Mouse (Mus musculus) intestine, embryonic 14.5 days (tissue): ENCODE data around the gene Tenm4. TPM values are rescaled to one million over a fixed set of nuclear protein-coding genes. Genes with fewer than 3 reads are reported as not detected.
A peak's percentile ranks its signal among the peaks of the same experiment; 100 is the strongest.

Experiments used
- ATAC-seq: fragments of 200-750 bp; cut with Nextera tagmentation; replicated peaks from 2 replicates; pipeline ENCODE4 v1.8.0; 2017; ENCODE audit warnings: low read depth, moderate number of reproducible peaks, moderate TSS enrichment, moderate library complexity; ENCODE audit not compliant: low FRiP score, low TSS enrichment
- DNase-seq: peaks from one replicate; pipeline ENCODE4 v3.0.0-alpha.2; 2018; ENCODE audit warnings: low spot score
- H3K27ac ChIP-seq: fragments of 300-500 bp; sonication (generic); 2 replicates; pipeline ENCODE4 v1.5.1; 2014; ENCODE audit warnings: low read depth, mild to moderate bottlenecking, control low read depth
- H3K27me3 ChIP-seq: fragments of 300-500 bp; sonication (generic); replicated peaks from 2 replicates; pipeline ENCODE4 v1.6.1; 2014; ENCODE audit warnings: low read length, control low read depth; ENCODE audit not compliant: control insufficient read depth, insufficient read depth
- H3K36me3 ChIP-seq: fragments of 300-500 bp; sonication (generic); 2 replicates; pipeline ENCODE4 v1.6.1; 2014; ENCODE audit warnings: low read length, control low read depth; ENCODE audit not compliant: control insufficient read depth, insufficient read depth
- H3K4me1 ChIP-seq: fragments of 300-500 bp; sonication (generic); replicated peaks from 2 replicates; pipeline ENCODE4 v1.6.1; 2014; ENCODE audit warnings: low read length, control low read depth, mixed read lengths; ENCODE audit not compliant: control insufficient read depth, insufficient read depth
- H3K4me2 ChIP-seq: fragments of 300-500 bp; sonication (generic); 2 replicates; pipeline ENCODE4 v1.6.1; 2014; ENCODE audit warnings: low read length
- H3K4me3 ChIP-seq: fragments of 300-500 bp; sonication (generic); 2 replicates; pipeline ENCODE4 v1.5.1; 2014; ENCODE audit warnings: low read depth, low read length, control low read depth, mixed read lengths
- H3K9ac ChIP-seq: fragments of 300-500 bp; sonication (generic); 2 replicates; pipeline ENCODE4 v1.6.1; 2014; ENCODE audit warnings: mild to moderate bottlenecking, low read length
- H3K9me3 ChIP-seq: fragments of 300-500 bp; sonication (generic); 2 replicates; pipeline ENCODE4 v1.6.1; 2016; ENCODE audit warnings: low read length, control low read depth; ENCODE audit not compliant: control insufficient read depth
- WGBS: fragments of 180-500 bp; shearing (Covaris S2); extraction: QIAGEN DNeasy Blood & Tissue Kit; methylation state at CpG from one replicate; pipeline ENCODE4 v1.1.7; 2014; 5-methylcytosine and 5-hydroxymethylcytosine counted together
- polyA plus RNA-seq: library from polyadenylated mRNA; unstranded; fragments of >200 nt; fragmentation: Nextera tagmentation; extraction: Ambion mirVana; gene quantifications from 2 replicates; pipeline ENCODE4 v1.2.1, GENCODE M21; 2014

Tenm4 gene
- polyA plus RNA-seq, 1 experiment from 2014 or later, result 36.5 TPM

DNA sequence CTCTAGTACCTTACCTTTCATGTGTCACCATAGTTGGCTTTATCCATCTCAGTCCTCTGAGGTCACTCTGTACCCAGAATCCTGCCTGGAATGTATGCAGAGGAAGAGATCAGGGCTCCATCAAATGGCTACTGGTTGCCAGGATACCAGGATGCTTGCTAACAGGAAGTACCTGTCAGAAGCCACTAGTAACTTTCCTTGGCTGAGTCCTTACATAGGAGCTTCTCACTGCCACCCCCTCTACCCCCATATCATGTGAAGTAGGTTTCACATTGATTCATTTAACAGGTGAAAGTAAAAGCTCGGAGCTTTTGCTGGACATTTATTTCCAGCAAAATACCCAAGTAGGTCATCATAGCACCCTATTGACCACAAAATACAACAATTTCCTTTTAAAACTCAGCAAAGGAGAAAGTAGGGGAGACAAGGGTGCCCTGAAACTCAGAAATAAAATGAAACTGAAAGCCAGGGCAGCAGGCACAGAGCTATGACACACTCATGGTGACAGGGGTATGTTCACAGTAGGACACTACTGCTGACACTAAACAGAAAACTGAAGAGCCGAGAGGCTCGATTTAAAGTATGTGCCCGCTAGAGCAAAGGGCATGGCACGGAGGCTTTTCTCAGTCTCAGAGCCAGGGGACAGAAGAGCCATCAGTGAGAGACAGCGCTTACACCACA is 647.3 kb downstream of the Tenm4 start:
- Histone ChIP-seq H3K27ac (no peak overlapping the region), H3K36me3 (no peaks in the 10 kb centered on the region), H3K9me3 (no peaks in the 10 kb centered on the region), H3K4me3 (no peak overlapping the region), H3K27me3 (no peaks in the 10 kb centered on the region), H3K4me2 (no peak overlapping the region), H3K4me1 (peaks cover 26% of the 10 kb centered on the region), H3K9ac (no peak overlapping the region)
- 83% methylated on average over 6 of the region's 6 CpGs for WGBS
- ATAC-seq (no peak), DNase-seq (no peak)

DNA sequence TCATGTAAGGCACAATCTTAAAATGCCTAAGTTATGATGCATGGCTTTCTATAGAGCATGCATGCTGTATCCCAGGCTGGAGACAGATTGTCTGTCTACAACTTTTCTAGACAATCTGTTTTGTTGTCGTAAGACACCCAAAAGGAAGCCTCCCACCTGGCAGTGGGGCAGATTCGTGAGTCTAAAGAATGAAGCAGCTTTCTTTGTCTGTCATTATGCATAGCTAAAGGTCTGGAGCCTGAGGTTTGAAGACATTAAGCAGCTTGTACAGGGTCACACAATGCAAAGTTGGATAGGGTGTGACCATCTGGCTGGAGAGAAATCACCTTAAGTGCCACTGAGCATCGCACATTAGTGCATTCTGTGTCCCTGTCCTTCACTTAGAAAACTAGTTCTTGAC is 648.5 kb downstream of the Tenm4 start:
- 49% methylated on average over 3 of the region's 3 CpGs for WGBS
- Histone ChIP-seq H3K9me3 (no peaks in the 10 kb centered on the region), H3K27ac (no peak overlapping the region), H3K4me2 (no peak overlapping the region), H3K27me3 (no peaks in the 10 kb centered on the region), H3K36me3 (no peaks in the 10 kb centered on the region), H3K4me1 (peaks cover 16% of the 10 kb centered on the region), H3K4me3 (no peak overlapping the region), H3K9ac (no peak overlapping the region)
- DNase-seq (no peak), ATAC-seq (no peak)

DNA sequence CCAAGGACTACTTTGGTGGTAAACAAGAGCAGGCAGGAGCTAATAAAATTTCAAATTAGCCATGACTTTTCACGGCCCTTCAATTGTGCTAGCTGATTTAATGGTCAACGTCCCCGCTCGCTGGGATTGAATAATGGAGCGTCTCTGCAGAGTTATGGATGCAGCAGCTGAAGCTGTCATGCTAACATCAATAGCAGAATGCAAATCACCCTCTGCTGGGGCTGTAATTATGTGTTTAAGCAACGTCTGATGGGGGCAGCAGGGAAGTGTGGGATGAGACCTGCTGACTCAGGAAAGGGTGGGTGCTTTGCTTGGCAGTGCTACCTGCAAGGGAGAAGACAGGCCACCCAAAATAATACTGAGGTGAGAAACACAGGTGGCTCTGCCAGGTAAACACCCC is 649.3 kb downstream of the Tenm4 start:
- Histone ChIP-seq H3K4me1 (peaks cover 13% of the 10 kb centered on the region), H3K27ac (no peak overlapping the region), H3K4me2 (no peak overlapping the region), H3K4me3 (no peak overlapping the region), H3K36me3 (no peaks in the 10 kb centered on the region), H3K9me3 (no peaks in the 10 kb centered on the region), H3K9ac (no peak overlapping the region), H3K27me3 (no peaks in the 10 kb centered on the region)
- ATAC-seq (no peak), DNase-seq (no peak)
- WGBS, result 57% methylated on average over 6 of the region's 6 CpGs

DNA sequence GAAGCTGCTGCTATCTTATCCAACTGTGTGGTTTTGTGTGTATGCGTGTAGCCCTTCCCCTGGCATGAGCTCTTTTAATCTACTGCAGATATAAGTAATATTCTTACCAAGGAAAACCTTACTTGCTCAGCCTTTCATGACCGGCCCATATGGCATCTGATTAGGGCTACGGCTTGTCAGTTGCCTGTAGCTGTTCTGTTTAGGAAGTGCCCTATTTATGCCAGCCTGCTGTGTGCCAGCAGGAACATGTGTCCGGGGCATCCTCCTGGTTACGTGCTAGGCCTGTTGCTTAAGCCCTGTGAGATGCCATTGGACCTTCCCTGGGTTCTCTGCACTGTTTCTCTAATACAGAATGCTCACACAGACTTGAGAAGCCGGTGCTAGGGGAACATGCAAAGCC is 655.1 kb downstream of the Tenm4 start:
- Histone ChIP-seq H3K4me1 (peaks cover 5% of the 10 kb centered on the region; the same call in 1 of the 2 replicates), H3K27me3 (no peaks in the 10 kb centered on the region), H3K9me3 (no peaks in the 10 kb centered on the region), H3K9ac (no peak overlapping the region), H3K4me3 (no peak overlapping the region), H3K27ac (no peak overlapping the region), H3K36me3 (0 out of 2 replicates have a peak, but pooled peaks cover 3% of the 10 kb centered on the region), H3K4me2 (no peak overlapping the region)
- WGBS, result 87% methylated on average over 6 of the region's 6 CpGs
- ATAC-seq (no peak), DNase-seq (no peak)

DNA sequence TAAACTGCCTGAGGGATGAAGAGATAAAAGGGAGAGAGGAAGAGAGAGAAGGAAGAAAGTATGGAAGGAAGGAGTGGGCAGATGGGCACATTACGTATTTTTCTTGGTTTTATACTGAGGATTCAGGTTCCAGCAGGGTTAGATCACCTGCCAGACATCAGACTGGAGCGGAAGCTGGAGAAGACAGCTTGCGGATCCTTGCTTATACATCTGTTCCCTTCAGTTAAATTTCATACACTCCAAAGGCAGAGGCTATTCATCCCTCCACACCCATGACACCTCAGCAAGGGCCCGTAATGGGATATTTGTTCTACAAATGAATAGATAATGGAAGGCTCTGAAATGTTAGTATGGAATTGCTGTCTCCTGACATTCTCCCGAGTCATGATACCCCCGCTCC is 655.6 kb downstream of the Tenm4 start:
- H3K4me1 ChIP-seq, result peaks cover 5% of the 10 kb centered on the region; the same call in 1 of the 2 replicates
- no peaks in the 10 kb centered on the region for H3K9me3 ChIP-seq
- WGBS, result 90% methylated on average over 6 of the region's 6 CpGs
- H3K9ac ChIP-seq, result no peak overlapping the region
- H3K27ac ChIP-seq, result no peak overlapping the region
- ATAC-seq, result no peak
- H3K36me3 ChIP-seq, result 0 out of 2 replicates have a peak, but pooled peaks cover 3% of the 10 kb centered on the region
- no peaks in the 10 kb centered on the region for H3K27me3 ChIP-seq
- H3K4me2 ChIP-seq, result no peak overlapping the region
- H3K4me3 ChIP-seq, result no peak overlapping the region
- DNase-seq, result no peak

DNA sequence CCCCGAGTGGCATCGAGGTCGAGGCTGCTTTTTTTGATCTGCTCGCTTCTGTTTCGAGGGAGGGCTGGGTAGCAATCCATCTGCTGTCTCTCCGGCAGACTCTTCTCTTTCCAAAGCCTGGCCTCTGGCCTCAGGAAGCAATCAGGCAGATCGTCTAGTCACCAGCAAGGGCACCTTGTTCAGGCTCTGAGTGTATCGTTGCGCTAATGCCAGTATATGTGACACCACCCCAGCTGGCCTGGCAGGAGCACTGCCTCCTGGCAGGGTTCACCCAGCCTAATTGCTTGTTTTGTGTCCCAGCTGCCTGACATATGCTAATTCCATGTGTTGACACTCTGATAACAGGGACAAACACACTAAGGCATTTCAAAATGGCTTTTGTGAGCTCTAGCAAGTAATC is 661.5 kb downstream of the Tenm4 start:
- 21% methylated on average over 9 of the region's 9 CpGs for WGBS
- no peak for ATAC-seq
- H3K9ac ChIP-seq, result no peak overlapping the region
- H3K4me2 ChIP-seq, result no peak overlapping the region
- peaks cover 28% of the 10 kb centered on the region for H3K4me1 ChIP-seq
- peaks cover 7% of the 10 kb centered on the region for H3K36me3 ChIP-seq
- no peak overlapping the region for H3K27ac ChIP-seq
- H3K9me3 ChIP-seq, result no peaks in the 10 kb centered on the region
- no peak overlapping the region for H3K4me3 ChIP-seq
- no peaks in the 10 kb centered on the region for H3K27me3 ChIP-seq
- no peak for DNase-seq

DNA sequence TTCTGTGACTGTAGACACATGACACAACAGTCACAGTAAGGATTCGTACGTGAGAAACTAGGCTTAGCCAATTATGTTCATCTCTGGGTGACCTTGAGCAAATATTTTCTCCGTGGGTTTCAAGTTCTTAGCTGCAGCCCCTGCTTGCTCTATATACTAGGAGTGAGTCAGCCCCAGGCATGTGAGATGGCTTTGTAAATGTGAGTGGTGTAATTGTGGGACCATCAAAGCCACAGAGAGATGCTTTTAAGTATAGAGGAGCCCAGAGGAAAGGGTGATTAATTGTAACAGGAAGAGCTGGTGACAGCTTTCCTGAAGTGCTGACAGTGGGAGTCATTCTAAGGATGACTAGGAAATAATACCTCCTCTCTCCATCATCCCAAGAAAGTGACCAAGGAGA is 662.0 kb downstream of the Tenm4 start:
- ATAC-seq (no peak), DNase-seq (no peak)
- Histone ChIP-seq H3K36me3 (peaks cover 8% of the 10 kb centered on the region), H3K27ac (no peak overlapping the region), H3K4me2 (no peak overlapping the region), H3K4me1 (peaks cover 28% of the 10 kb centered on the region), H3K4me3 (no peak overlapping the region), H3K9ac (no peak overlapping the region), H3K27me3 (no peaks in the 10 kb centered on the region), H3K9me3 (no peaks in the 10 kb centered on the region)
- 59% methylated on average over 3 of the region's 3 CpGs for WGBS

DNA sequence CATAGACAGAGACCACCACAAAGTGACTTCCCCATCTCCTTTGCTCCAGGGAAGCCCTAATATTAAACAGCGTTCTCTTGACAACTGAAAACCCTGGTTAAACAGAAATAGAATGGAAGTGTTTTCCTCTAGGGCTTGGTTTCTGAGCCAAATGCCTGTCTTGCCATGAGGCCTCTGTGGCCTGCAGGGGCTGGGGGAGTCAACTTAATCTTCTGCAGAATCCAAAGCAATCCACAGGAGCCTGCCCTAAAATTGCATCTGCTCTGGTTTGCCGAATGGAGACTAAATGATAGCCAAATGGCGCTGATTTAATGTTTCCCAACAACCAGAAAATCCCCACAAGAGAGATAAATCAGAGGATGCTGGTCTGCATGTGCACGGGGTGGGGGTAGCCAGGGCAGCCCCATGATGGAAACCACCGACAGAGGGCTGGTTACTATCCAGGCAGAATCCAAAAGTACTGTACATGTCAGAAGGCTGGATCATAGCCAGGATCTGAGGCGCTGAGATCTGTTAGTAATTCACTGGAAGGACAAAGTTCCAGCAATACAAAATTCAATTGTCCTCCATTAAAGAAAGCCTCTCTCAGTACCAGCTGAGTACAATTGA is 663.7 kb downstream of the Tenm4 start:
- 19% methylated on average over 6 of the region's 6 CpGs for WGBS
- Histone ChIP-seq H3K9ac (no peak overlapping the region), H3K4me1 (peaks cover 26% of the 10 kb centered on the region), H3K27ac (peak overlapping the region; percentile 87), H3K4me3 (no peak overlapping the region), H3K4me2 (no peak overlapping the region), H3K36me3 (peaks cover 13% of the 10 kb centered on the region), H3K9me3 (no peaks in the 10 kb centered on the region), H3K27me3 (no peaks in the 10 kb centered on the region)
- peak; percentile 78 for DNase-seq
- peak; percentile 95 for ATAC-seq

DNA sequence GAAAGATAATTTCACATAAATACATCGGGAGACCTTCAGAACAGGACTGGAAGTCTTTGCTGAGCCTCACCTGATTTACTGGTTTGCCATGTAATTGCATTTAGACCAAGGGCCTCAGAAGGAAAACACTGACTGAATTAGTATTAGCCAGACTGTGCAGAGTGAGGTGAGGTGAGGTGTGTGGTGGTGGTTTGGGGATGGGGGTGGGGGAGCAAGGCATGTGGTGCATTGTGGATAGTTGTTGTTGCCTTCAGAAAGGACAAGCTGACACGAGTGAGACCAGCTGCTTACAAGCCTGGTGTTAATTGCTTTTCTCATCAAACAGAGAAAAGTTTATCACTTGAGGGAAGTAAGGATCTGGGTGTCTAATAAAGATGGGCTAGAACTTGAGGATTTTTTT is 664.3 kb downstream of the Tenm4 start:
- no peaks in the 10 kb centered on the region for H3K27me3 ChIP-seq
- no peaks in the 10 kb centered on the region for H3K9me3 ChIP-seq
- peak overlapping the region; percentile 87 for H3K27ac ChIP-seq
- no peak overlapping the region for H3K4me3 ChIP-seq
- H3K9ac ChIP-seq, result no peak overlapping the region
- peak; percentile 59 for ATAC-seq
- peaks cover 23% of the 10 kb centered on the region for H3K4me1 ChIP-seq
- DNase-seq, result no peak
- WGBS, result 29% methylated on average over 2 of the region's 2 CpGs
- H3K36me3 ChIP-seq, result peaks cover 13% of the 10 kb centered on the region
- no peak overlapping the region for H3K4me2 ChIP-seq
